Mouse (Mus musculus): ENCODE results near the gene Dock2.

- TF ChIP-seq MAX (IDR thresholded peaks at IDR 0.05; ENCODE audit: low read length) = no peak
- no peak for TF ChIP-seq EP300 (IDR thresholded peaks at IDR 0.05; ENCODE audit: low read depth in 1 of 2, low read length in 2 of 2)
These were observed 13.7 kb downstream of the Dock2 start for GRCm38 (mm10) chr11:34769946-34770345.

Data from MEL (cell line).